Mouse (Mus musculus) heart, adult 2 months (tissue): ENCODE measurements around the gene Alkbh2. TPM values are rescaled to one million over a fixed set of nuclear protein-coding genes. Genes with fewer than 3 reads are reported as not detected.

Experiments
- DNase-seq, 2 experiments: peaks; one replicate each; pipeline ENCODE4 v3.0.0; 2021
- H3K27ac ChIP-seq: fragments of 200-600 bp; 2 replicates; pipeline ENCODE4 v1.8.1; 2022
- H3K27me3 ChIP-seq: fragments of 200-500 bp; 2 replicates; pipeline ENCODE4 v1.6.1; 2012; ENCODE audit warnings: mild to moderate bottlenecking, low read length, inconsistent platforms, mixed read lengths; ENCODE audit not compliant: control insufficient read depth, insufficient read depth
- H3K36me3 ChIP-seq: fragments of 200-500 bp; 2 replicates; pipeline ENCODE4 v1.6.1; 2012; ENCODE audit warnings: low read length, inconsistent platforms; ENCODE audit not compliant: control insufficient read depth, insufficient read depth
- H3K4me1 ChIP-seq: fragments of 200-500 bp; 2 replicates; pipeline ENCODE4 v1.6.1; 2011; ENCODE audit warnings: low read length; ENCODE audit not compliant: control insufficient read depth, insufficient read depth
- H3K4me3 ChIP-seq: fragments of 200-600 bp; 2 replicates; pipeline ENCODE4 v1.8.1; 2022
- H3K79me2 ChIP-seq: fragments of 200-500 bp; replicated peaks from 2 replicates; pipeline ENCODE4 v1.6.1; 2012; ENCODE audit warnings: mild to moderate bottlenecking, inconsistent platforms, low read length, moderate library complexity, mixed read lengths; ENCODE audit not compliant: control insufficient read depth, insufficient read depth
- H3K9ac ChIP-seq: fragments of 200-500 bp; 2 replicates; pipeline ENCODE4 v1.6.1; 2012; ENCODE audit warnings: low read depth, mild to moderate bottlenecking, control low read depth, inconsistent platforms, low read length, mixed read lengths
- CTCF ChIP-seq: fragments of 200-600 bp; IDR thresholded peaks from 2 replicates; pipeline ENCODE4 v1.8.1; 2022; ENCODE audit warnings: antibody characterized with exemption, mild to moderate bottlenecking, moderate library complexity
- EP300 ChIP-seq: fragments of 200-500 bp; IDR thresholded peaks from 2 replicates; pipeline ENCODE4 v1.6.1; 2011; ENCODE audit warnings: low read depth, low read length, control low read depth; ENCODE audit not compliant: insufficient read depth
- POLR2A ChIP-seq: fragments of 200-500 bp; IDR thresholded peaks from 2 replicates; pipeline ENCODE4 v1.6.1; 2011; ENCODE audit warnings: mild to moderate bottlenecking, low read depth, low read length, control low read depth; ENCODE audit not compliant: insufficient read depth
- WGBS: fragments of 180-500 bp; shearing (Covaris S2); methylation state at CpG from one replicate; pipeline ENCODE4 v1.1.7; 2018; 5-methylcytosine and 5-hydroxymethylcytosine counted together
- intact Hi-C: fragments of 180-260 bp; cut with DNase I; formaldehyde crosslinking; loops from one replicate; pipeline ENCODE4 v1.15.1; 2025
- polyA plus RNA-seq: library from polyadenylated mRNA; depleted of rRNA; stranded (reverse); fragments of >200 nt; gene quantifications from 2 replicates; pipeline ENCODE4 v1.2.3, GENCODE M21; 2012
- total RNA-seq, 2 experiments: library from RNA; stranded (reverse); gene quantifications; 2 replicates each; pipeline ENCODE4 v1.2.3; 2021

Alkbh2 gene
- total and polyA plus RNA-seq, 3 experiments: 1.6 to 3.0 (median 2.0) TPM

GRCm38 (mm10) chr5:114162106-114162815, 34.2 kb upstream of the Alkbh2 start:
- intact Hi-C loops: no loop called here
- H3K9ac ChIP-seq: no peak overlapping the region
- no peaks in the 10 kb centered on the region for H3K27me3 ChIP-seq
- H3K79me2 ChIP-seq: no peaks in the 10 kb centered on the region; the same call in 1 of the 2 replicates
- peak overlapping the region; percentile 23 for H3K27ac ChIP-seq
- WGBS: 30% methylated on average over 12 of the region's 12 CpGs
- H3K36me3 ChIP-seq: peaks cover 3% of the 10 kb centered on the region; the same call in 1 of the 2 replicates
- H3K4me1 ChIP-seq: peaks cover 5% of the 10 kb centered on the region
- TF ChIP-seq CTCF (peak; percentile 51), POLR2A (no peak), EP300 (no peak)
- no peak for DNase-seq
- no peak overlapping the region for H3K4me3 ChIP-seq

DNA sequence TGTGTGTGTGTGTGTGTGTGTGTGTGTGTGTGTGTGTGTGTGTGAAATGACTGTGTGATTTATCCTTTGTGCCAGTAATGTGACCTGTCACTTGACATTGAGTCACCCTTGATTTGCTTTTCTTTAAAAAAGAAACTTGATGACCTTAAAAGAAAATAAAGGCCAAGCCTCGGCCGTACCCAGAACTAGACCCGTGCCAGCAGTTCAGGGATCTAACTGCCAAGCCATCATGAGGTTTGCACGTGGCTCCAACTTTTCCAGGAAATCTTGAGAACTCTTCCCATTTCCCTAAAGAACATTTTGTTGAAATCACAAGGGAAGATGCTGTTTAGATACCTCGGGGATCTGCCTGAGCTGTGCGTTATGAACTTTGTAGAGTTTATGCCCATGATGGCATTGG, 33.4 kb upstream of the Alkbh2 start:
- WGBS: 39% methylated on average over 6 of the region's 6 CpGs
- TF ChIP-seq CTCF (no peak), EP300 (no peak), POLR2A (no peak)

GRCm38 (mm10) chr5:114157236-114157635, 29.2 kb upstream of the Alkbh2 start:
- TF ChIP-seq CTCF (no peak), POLR2A (no peak), EP300 (no peak)
- peaks cover 2% of the 10 kb centered on the region; the same call in 1 of the 2 replicates for H3K4me1 ChIP-seq
- H3K27me3 ChIP-seq: no peaks in the 10 kb centered on the region
- DNase-seq: no peak
- intact Hi-C loops: no loop called here
- H3K4me3 ChIP-seq: no peak overlapping the region
- peaks cover 3% of the 10 kb centered on the region; the same call in 1 of the 2 replicates for H3K36me3 ChIP-seq
- no peak overlapping the region for H3K27ac ChIP-seq
- no peak overlapping the region for H3K9ac ChIP-seq
- H3K79me2 ChIP-seq: no peaks in the 10 kb centered on the region; the same call in 1 of the 2 replicates
- 47% methylated on average over 7 of the region's 7 CpGs for WGBS

More for the DNA sequence above, 33.4 kb upstream of the Alkbh2 start:
- peaks cover 5% of the 10 kb centered on the region for H3K4me1 ChIP-seq
- intact Hi-C loops: no loop called here
- peak in 1 of 2 experiments; percentile 6 for DNase-seq
- no peak overlapping the region for H3K9ac ChIP-seq
- no peaks in the 10 kb centered on the region for H3K27me3 ChIP-seq
- H3K79me2 ChIP-seq: no peaks in the 10 kb centered on the region; the same call in 1 of the 2 replicates
- H3K4me3 ChIP-seq: no peak overlapping the region
- peaks cover 3% of the 10 kb centered on the region; the same call in 1 of the 2 replicates for H3K36me3 ChIP-seq
- peak overlapping the region; percentile 23; the same call in 1 of the 2 replicates for H3K27ac ChIP-seq

DNA sequence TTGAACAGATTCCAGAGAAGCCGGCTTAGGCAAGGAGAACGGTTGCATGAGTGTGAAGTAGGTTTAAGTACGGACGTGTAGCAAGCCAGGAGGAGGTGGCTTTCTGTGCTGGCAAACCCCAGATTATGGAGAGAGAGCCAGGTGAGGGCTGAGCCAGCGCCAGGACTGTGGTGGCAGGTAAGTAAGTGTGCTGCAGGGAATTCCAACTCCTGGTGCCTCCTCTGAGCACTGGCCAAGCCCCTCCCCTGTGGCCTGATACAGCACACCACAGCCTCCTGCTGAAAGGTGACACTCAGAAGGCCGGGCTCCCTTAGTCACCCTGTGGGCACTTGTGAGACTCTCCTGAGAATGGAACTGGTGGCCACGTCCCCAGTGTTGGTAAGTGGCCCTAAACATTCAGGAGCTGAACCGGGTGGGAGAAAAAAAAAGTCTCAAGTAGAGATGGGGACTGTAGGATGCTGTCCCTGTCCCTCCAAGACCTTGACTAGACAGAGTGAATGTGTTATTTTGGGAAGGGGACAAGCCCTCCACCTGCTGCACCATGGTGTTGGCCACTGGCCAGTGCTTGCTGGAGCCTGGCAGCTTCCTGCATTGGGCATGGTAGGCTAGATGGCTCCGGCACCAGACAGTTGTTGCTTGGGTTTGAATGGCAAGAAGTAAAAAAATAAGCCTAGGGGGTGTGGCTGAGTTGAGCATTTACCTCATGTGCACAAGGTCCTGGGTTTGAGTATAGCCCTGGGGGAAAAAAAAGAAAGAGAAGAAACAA, 27.3 kb upstream of the Alkbh2 start:
- Histone ChIP-seq H3K27ac (peak overlapping the region; percentile 49), H3K4me3 (no peak overlapping the region), H3K9ac (no peak overlapping the region), H3K79me2 (no peaks in the 10 kb centered on the region; the same call in 1 of the 2 replicates), H3K36me3 (no peaks in the 10 kb centered on the region), H3K27me3 (no peaks in the 10 kb centered on the region), H3K4me1 (peaks cover 2% of the 10 kb centered on the region; the same call in 1 of the 2 replicates)
- 40% methylated on average over 9 of the region's 9 CpGs for WGBS
- TF ChIP-seq EP300: no peak
- no peak for TF ChIP-seq POLR2A
- TF ChIP-seq CTCF: no peak
- DNase-seq: peak in 1 of 2 experiments; percentile 61
- intact Hi-C loops: no loop called here

GRCm38 (mm10) chr5:114154765-114155164, 26.7 kb upstream of the Alkbh2 start:
- intact Hi-C loops: no loop called here
- no peaks in the 10 kb centered on the region; the same call in 1 of the 2 replicates for H3K79me2 ChIP-seq
- H3K27ac ChIP-seq: peak overlapping the region; percentile 40
- no peak overlapping the region for H3K9ac ChIP-seq
- 57% methylated on average over 5 of the region's 5 CpGs for WGBS
- DNase-seq: no peak
- no peaks in the 10 kb centered on the region for H3K27me3 ChIP-seq
- H3K4me3 ChIP-seq: no peak overlapping the region
- 0 out of 2 replicates have a peak, but pooled peaks have one; percentile 4 for TF ChIP-seq CTCF
- no peak for TF ChIP-seq EP300
- no peak for TF ChIP-seq POLR2A
- no peaks in the 10 kb centered on the region for H3K36me3 ChIP-seq
- H3K4me1 ChIP-seq: peaks cover 2% of the 10 kb centered on the region; the same call in 1 of the 2 replicates

GRCm38 (mm10) chr5:114153490-114153889, 25.5 kb upstream of the Alkbh2 start:
- Histone ChIP-seq H3K36me3 (no peaks in the 10 kb centered on the region), H3K27ac (no peak overlapping the region), H3K27me3 (no peaks in the 10 kb centered on the region), H3K4me1 (peaks cover 2% of the 10 kb centered on the region; the same call in 1 of the 2 replicates), H3K9ac (no peak overlapping the region), H3K79me2 (no peaks in the 10 kb centered on the region; the same call in 1 of the 2 replicates), H3K4me3 (no peak overlapping the region)
- WGBS: 11% methylated on average over 12 of the region's 12 CpGs
- intact Hi-C loops: loop anchor here (2.0 kb wide), 1 partner anchor 19 kb away; no protein-coding TSS in a partner anchor
- no peak for DNase-seq
- peak; percentile 66 for TF ChIP-seq CTCF
- no peak for TF ChIP-seq EP300
